Mouse (Mus musculus): ENCODE results near the gene Olfr78. TPM values are rescaled to one million over a fixed set of nuclear protein-coding genes. Genes with fewer than 3 reads are reported as not detected.

Gene Olfr78
- polyA plus RNA-seq (2012; rRNA removed) = 0.13 and 0.17 TPM in 2 replicates

GRCm38 (mm10) chr7:102759266-102759665 lies at the start of gene Olfr78, which contains the start of gene Olfr560:
TSS of gene Olfr78 (minus strand) at chr7:102759471.
TSS of gene Olfr560 (minus strand) at chr7:102759366.

GRCm38 (mm10) chr7:102803180-102803579 lies 43.9 kb upstream of the Olfr78 start, which contains the start of gene Olfr564:
TSS of gene Olfr564 (plus strand) at chr7:102803480.

GRCm38 (mm10) chr7:102770921-102771320 lies 11.7 kb upstream of the Olfr78 start, which contains the start of gene Olfr561:
TSS of gene Olfr561 (plus strand) at chr7:102771221.

GRCm38 (mm10) chr7:102727391-102727790 lies 31.9 kb downstream of the Olfr78 start, which contains the start of gene Olfr559:
TSS of gene Olfr559 (minus strand) at chr7:102727491.

GRCm38 (mm10) chr7:102718970-102719369 lies 40.3 kb downstream of the Olfr78 start, which contains the start of gene Olfr33:
TSS of gene Olfr33 (minus strand) at chr7:102719070.

GRCm38 (mm10) chr7:102701915-102702314 lies 57.4 kb downstream of the Olfr78 start, which contains the start of gene Olfr558:
TSS of gene Olfr558 (plus strand) at chr7:102702215.

GRCm38 (mm10) chr7:102695358-102696125 lies 63.7 kb downstream of the Olfr78 start, which contains the start of gene Olfr557:
TSS of gene Olfr557 (plus strand) at chr7:102695910.

Other genes starting within 250 kb of the Olfr78 start
- gene Olfr547, start 224.7 kb downstream of the Olfr78 start, polyA plus RNA-seq (2012; rRNA removed) = not detected in 2 replicates
- not detected in 2 replicates for gene Olfr548-ps1, start 218.6 kb downstream of the Olfr78 start, polyA plus RNA-seq (2012; rRNA removed)
- gene Olfr549, start 209.6 kb downstream of the Olfr78 start, polyA plus RNA-seq (2012; rRNA removed) = not detected in 2 replicates
- gene Trim21, start 194.0 kb downstream of the Olfr78 start, polyA plus RNA-seq (2012; rRNA removed) = 1.8 and 2.0 TPM in 2 replicates
- not detected in 2 replicates for gene Olfr550, start 188.0 kb downstream of the Olfr78 start, polyA plus RNA-seq (2012; rRNA removed)
- not detected in 2 replicates for gene Olfr551, start 167.6 kb downstream of the Olfr78 start, polyA plus RNA-seq (2012; rRNA removed)
- gene Olfr552, start 161.7 kb downstream of the Olfr78 start, polyA plus RNA-seq (2012; rRNA removed) = not detected in 2 replicates
- not detected in 2 replicates for gene Olfr553, start 141.3 kb downstream of the Olfr78 start, polyA plus RNA-seq (2012; rRNA removed)
- not detected in 2 replicates for gene Olfr554, start 121.0 kb downstream of the Olfr78 start, polyA plus RNA-seq (2012; rRNA removed)
- not detected in 2 replicates for gene Olfr555, start 100.6 kb downstream of the Olfr78 start, polyA plus RNA-seq (2012; rRNA removed)
- not detected in 2 replicates for gene Olfr556, start 94.6 kb downstream of the Olfr78 start, polyA plus RNA-seq (2012; rRNA removed)
- gene Trim68, start 72.1 kb downstream of the Olfr78 start, polyA plus RNA-seq (2012; rRNA removed) = 13.5 and 14.2 TPM in 2 replicates
- not detected in 2 replicates for gene Olfr557, start 63.6 kb downstream of the Olfr78 start, polyA plus RNA-seq (2012; rRNA removed)
- 0.05 and 0.15 TPM in 2 replicates for gene Olfr558, start 57.3 kb downstream of the Olfr78 start, polyA plus RNA-seq (2012; rRNA removed)
- gene Olfr33, start 40.4 kb downstream of the Olfr78 start, polyA plus RNA-seq (2012; rRNA removed) = not detected in 2 replicates
- not detected in 2 replicates for gene Olfr559, start 32.0 kb downstream of the Olfr78 start, polyA plus RNA-seq (2012; rRNA removed)
- not detected in 2 replicates for gene Olfr560, start 105 bp downstream of the Olfr78 start, polyA plus RNA-seq (2012; rRNA removed)
- not detected in 2 replicates for gene Olfr561, start 11.8 kb upstream of the Olfr78 start, polyA plus RNA-seq (2012; rRNA removed)
- not detected in 2 replicates for gene Olfr564, start 44.0 kb upstream of the Olfr78 start, polyA plus RNA-seq (2012; rRNA removed)
- not detected in 2 replicates for gene Olfr566, start 99.3 kb upstream of the Olfr78 start, polyA plus RNA-seq (2012; rRNA removed)
- gene Olfr568, start 117.7 kb upstream of the Olfr78 start, polyA plus RNA-seq (2012; rRNA removed) = not detected in 2 replicates
- not detected in 2 replicates for gene Olfr569, start 131.4 kb upstream of the Olfr78 start, polyA plus RNA-seq (2012; rRNA removed)
- 0.05 TPM in 1 of 2 replicates, not detected in the other for gene Olfr570, start 135.1 kb upstream of the Olfr78 start, polyA plus RNA-seq (2012; rRNA removed)
- not detected in 2 replicates for gene Olfr571, start 158.1 kb upstream of the Olfr78 start, polyA plus RNA-seq (2012; rRNA removed)
- not detected in 2 replicates for gene Olfr572, start 164.9 kb upstream of the Olfr78 start, polyA plus RNA-seq (2012; rRNA removed)
- gene Olfr573-ps1, start 183.1 kb upstream of the Olfr78 start, polyA plus RNA-seq (2012; rRNA removed) = not detected in 2 replicates
- gene Olfr574, start 189.0 kb upstream of the Olfr78 start, polyA plus RNA-seq (2012; rRNA removed) = not detected in 2 replicates
- not detected in 2 replicates for gene Olfr575, start 199.3 kb upstream of the Olfr78 start, polyA plus RNA-seq (2012; rRNA removed)
- gene Olfr576, start 203.2 kb upstream of the Olfr78 start, polyA plus RNA-seq (2012; rRNA removed) = not detected in 2 replicates
- gene Olfr577, start 216.5 kb upstream of the Olfr78 start, polyA plus RNA-seq (2012; rRNA removed) = not detected in 2 replicates
- not detected in 2 replicates for gene Olfr578, start 229.9 kb upstream of the Olfr78 start, polyA plus RNA-seq (2012; rRNA removed)

Data from central nervous system, embryonic 18 days (tissue).